Mouse (Mus musculus) gastrocnemius, postnatal 36 days (tissue): ENCODE measurements around the gene Fbxo45. TPM values are rescaled to one million over a fixed set of nuclear protein-coding genes. Genes with fewer than 3 reads are reported as not detected.
"Not testable (repeated sequence)": the region's sequence is repeated elsewhere in the genome, so short reads cannot be mapped to it uniquely, and the experiment has no call there.

ENCODE experiments used
- DNase-seq, 2 experiments: peaks; one replicate each; pipeline ENCODE4 v3.0.0; 2022
- intact Hi-C: fragments of 180-260 bp; cut with DNase I; formaldehyde crosslinking; loops from one replicate; pipeline ENCODE4 v1.15.1; 2025
- long read RNA-seq, 2 experiments: library from polyadenylated mRNA; stranded (forward); transcript quantifications; one replicate each; pipeline ENCODE4 v2.0.0; 2021
- total RNA-seq, 2 experiments: library from RNA; stranded (reverse); gene quantifications; 2 replicates each; pipeline ENCODE4 v1.2.3; 2021

Fbxo45 gene
- total RNA-seq: 10 to 100 TPM; 14.0 to 14.9 TPM
- long read RNA-seq, experiment 1, full-length matches to known transcripts: 12 of 19 reads
- long read RNA-seq, experiment 1, partial matches to known transcripts: 0 of 19 reads
- long read RNA-seq, experiment 1, other reads (novel, unspliced or antisense): 7 of 19 reads
- long read RNA-seq, experiment 2, full-length matches to known transcripts: 15 of 28 reads
- long read RNA-seq, experiment 2, partial matches to known transcripts: 0 of 28 reads
- long read RNA-seq, experiment 2, other reads (novel, unspliced or antisense): 13 of 28 reads

GRCm38 (mm10) chr16:32246952-32247370, at the start of gene Fbxo45, which contains the start of gene Wdr53:
TSS of gene Fbxo45 (minus strand) at chr16:32247158.
TSS of gene Wdr53 (plus strand) at chr16:32247227.
- peak; percentile 94 to 96 for DNase-seq
- intact Hi-C loops: no loop called here

- intact Hi-C loops: no loop called here
- no peak for DNase-seq
These were observed 44.9 kb upstream of the Fbxo45 start for GRCm38 (mm10) chr16:32291821-32292220.

- no peak for DNase-seq
- intact Hi-C loops: no loop called here
These were observed 35.6 kb upstream of the Fbxo45 start for GRCm38 (mm10) chr16:32282608-32283007.

GRCm38 (mm10) chr16:32280211-32280610, 33.3 kb upstream of the Fbxo45 start:
- intact Hi-C loops: no loop called here
- DNase-seq: no peak

- intact Hi-C loops: no loop called here
- DNase-seq: no peak
These were observed 31.4 kb upstream of the Fbxo45 start for GRCm38 (mm10) chr16:32278396-32278795.

GRCm38 (mm10) chr16:32277308-32278256, 30.6 kb upstream of the Fbxo45 start, which contains the start of gene Rnf168:
TSS of gene Rnf168 (plus strand) at chr16:32277459.
- intact Hi-C loops: loop anchor here (2.0 kb wide), 1 partner anchor 29 kb away; no protein-coding TSS in a partner anchor
- DNase-seq: peak; percentile 85

GRCm38 (mm10) chr16:32275830-32276229, 28.9 kb upstream of the Fbxo45 start:
- no peak for DNase-seq
- intact Hi-C loops: loop anchor here (2.0 kb wide), 1 partner anchor 27 kb away; no protein-coding TSS in a partner anchor

- intact Hi-C loops: no loop called here
- DNase-seq: no peak
These were observed 28.1 kb upstream of the Fbxo45 start for GRCm38 (mm10) chr16:32275041-32275440.

GRCm38 (mm10) chr16:32273338-32273737, 26.4 kb upstream of the Fbxo45 start:
- intact Hi-C loops: no loop called here
- DNase-seq: no peak

GRCm38 (mm10) chr16:32271291-32271690, 24.3 kb upstream of the Fbxo45 start, which contains the start of gene Smco1:
TSS of gene Smco1 (plus strand) at chr16:32271468.
- intact Hi-C loops: no loop called here
- peak; percentile 27 to 29 for DNase-seq

- DNase-seq: not testable (repeated sequence)
- intact Hi-C loops: loop anchor here (2.0 kb wide), 1 partner anchor 235 kb away; no protein-coding TSS in a partner anchor
These were observed 17.3 kb upstream of the Fbxo45 start for GRCm38 (mm10) chr16:32264225-32264624.

GRCm38 (mm10) chr16:32246351-32246791, 587 bp downstream of the Fbxo45 start:
- DNase-seq: peak; percentile 14 to 41
- intact Hi-C loops: no loop called here

GRCm38 (mm10) chr16:32243901-32244300, 3.1 kb downstream of the Fbxo45 start:
- intact Hi-C loops: no loop called here
- no peak for DNase-seq

GRCm38 (mm10) chr16:32239428-32240312, 7.3 kb downstream of the Fbxo45 start:
- no peak for DNase-seq
- intact Hi-C loops: no loop called here

- DNase-seq: no peak
- intact Hi-C loops: no loop called here
These were observed 8.9 kb downstream of the Fbxo45 start for GRCm38 (mm10) chr16:32237930-32238680.

GRCm38 (mm10) chr16:32232050-32232449, 14.9 kb downstream of the Fbxo45 start:
- DNase-seq, intact Hi-C loops: not testable (repeated sequence)

- DNase-seq: no peak
- intact Hi-C loops: no loop called here
These were observed 24.6 kb downstream of the Fbxo45 start for GRCm38 (mm10) chr16:32222399-32222798.

GRCm38 (mm10) chr16:32221803-32222202, 25.2 kb downstream of the Fbxo45 start:
- no peak for DNase-seq

More at GRCm38 (mm10) chr16:32221803-32222202, 25.2 kb downstream of the Fbxo45 start:
- intact Hi-C loops: no loop called here
